Comparison of ENCODE assay signal across 26 mouse cellular contexts in genomic region chr12:34461728-34462127, GRCm38 (mm10).
DNase-seq lines count a peak whose midpoint lies in the region; ATAC-seq and TF ChIP-seq lines count a peak whose summit lies in the region.
"Had no signal": no experiment of that assay in that cellular context is flagged by ENCODE, and none has a peak within 500 bp of the region (broad histone marks: within the 10 kb centered on the region; RNA-seq: fewer than 3 reads in every experiment).

No protein-coding gene starts in this region.

- H3K27me3 ChIP-seq in forebrain, embryonic 14.5 days (replicated peaks; ENCODE audit: control insufficient read depth, insufficient read depth, low read length), result no peaks in the 10 kb centered on the region
- no peaks in the 10 kb centered on the region for H3K27me3 ChIP-seq in forebrain, embryonic 11.5 days (ENCODE audit: control insufficient read depth, insufficient read depth, low read length)
- no peaks in the 10 kb centered on the region for H3K27me3 ChIP-seq in midbrain, postnatal 0 days (ENCODE audit: insufficient read depth, low read length)
- no peaks in the 10 kb centered on the region for H3K27me3 ChIP-seq in midbrain, embryonic 13.5 days
- H3K27me3 ChIP-seq: forebrain, embryonic 15.5 days; kidney, embryonic 15.5 days; limb, embryonic 15.5 days; liver, embryonic 13.5 days; midbrain, embryonic 15.5 days had no signal

- no peak overlapping the region for H3K9ac ChIP-seq in forebrain, embryonic 14.5 days (ENCODE audit: low read length)
- H3K9ac ChIP-seq in forebrain, embryonic 11.5 days (ENCODE audit: low read length), result no peak overlapping the region
- H3K9ac ChIP-seq in midbrain, postnatal 0 days (replicated peaks; ENCODE audit: low read length, poor library complexity, severe bottlenecking), result no peak overlapping the region
- no peak overlapping the region for H3K9ac ChIP-seq in midbrain, embryonic 13.5 days (replicated peaks)
- H3K9ac ChIP-seq: forebrain, embryonic 15.5 days; kidney, embryonic 15.5 days; limb, embryonic 15.5 days; liver, embryonic 13.5 days; lung, embryonic 14.5 days; midbrain, embryonic 15.5 days had no signal

- peak; percentile 17 for DNase-seq in forebrain, embryonic 14.5 days (ENCODE audit: low spot score)
- no peak for DNase-seq in forebrain, embryonic 11.5 days (ENCODE audit: low spot score)
- DNase-seq in midbrain, postnatal 0 days (ENCODE audit: low spot score), result peak; percentile 59
- peak; percentile 45 for DNase-seq in cerebellum, adult 9-11 months
- DNase-seq in lung, adult 18-20 months, result no peak
- DNase-seq in retina, postnatal 1 day, result no peak
- DNase-seq: adrenal gland, adult 8-10 months; gastrocnemius, adult 2 months; gastrocnemius, postnatal 36 days; heart, adult 2 months; heart, postnatal 14 days; kidney, adult 18-20 months; kidney, postnatal 25 days; liver, embryonic 13.5 days; lung, embryonic 14.5 days; lung, postnatal 14 days; right cerebral cortex, adult 18-20 months; spleen, adult 18-20 months; thymus, postnatal 14 days had no signal

- no peaks in the 10 kb centered on the region for H3K4me1 ChIP-seq in forebrain, embryonic 14.5 days (ENCODE audit: control insufficient read depth, insufficient read depth, low read length)
- no peaks in the 10 kb centered on the region for H3K4me1 ChIP-seq in forebrain, embryonic 11.5 days (replicated peaks; ENCODE audit: control insufficient read depth, insufficient read depth, low read length)
- no peaks in the 10 kb centered on the region for H3K4me1 ChIP-seq in midbrain, postnatal 0 days (ENCODE audit: insufficient read depth, low read length)
- no peaks in the 10 kb centered on the region for H3K4me1 ChIP-seq in midbrain, embryonic 13.5 days (replicated peaks)
- H3K4me1 ChIP-seq: forebrain, embryonic 15.5 days; kidney, embryonic 15.5 days; limb, embryonic 10.5 days; limb, embryonic 15.5 days; liver, embryonic 13.5 days; midbrain, embryonic 15.5 days had no signal

- H3K4me3 ChIP-seq in forebrain, embryonic 14.5 days (ENCODE audit: low read depth, low read length), result no peak overlapping the region
- H3K4me3 ChIP-seq in forebrain, embryonic 11.5 days (ENCODE audit: low read depth, low read length), result no peak overlapping the region
- H3K4me3 ChIP-seq in midbrain, postnatal 0 days (ENCODE audit: low read depth, low read length), result no peak overlapping the region
- H3K4me3 ChIP-seq in midbrain, embryonic 13.5 days (replicated peaks), result no peak overlapping the region
- H3K4me3 ChIP-seq: forebrain, embryonic 15.5 days; gastrocnemius, adult 2 months; heart, adult 2 months; kidney, embryonic 15.5 days; limb, embryonic 10.5 days; limb, embryonic 15.5 days; liver, embryonic 13.5 days; midbrain, embryonic 15.5 days had no signal

- TF ChIP-seq CTCF in midbrain, postnatal 0 days (IDR thresholded peaks at IDR 0.05), result no peak

- H3K4me2 ChIP-seq in forebrain, embryonic 14.5 days (ENCODE audit: low read length), result no peak overlapping the region
- no peak overlapping the region for H3K4me2 ChIP-seq in forebrain, embryonic 11.5 days (ENCODE audit: low read depth, low read length, severe bottlenecking)
- no peak overlapping the region for H3K4me2 ChIP-seq in midbrain, postnatal 0 days (ENCODE audit: low read depth, low read length, poor library complexity, severe bottlenecking)
- H3K4me2 ChIP-seq in midbrain, embryonic 13.5 days (replicated peaks), result no peak overlapping the region
- H3K4me2 ChIP-seq: forebrain, embryonic 15.5 days; kidney, embryonic 15.5 days; limb, embryonic 15.5 days; liver, embryonic 13.5 days; lung, embryonic 14.5 days; midbrain, embryonic 15.5 days had no signal

- H3K36me3 ChIP-seq in forebrain, embryonic 14.5 days (ENCODE audit: control insufficient read depth, insufficient read depth, low read length), result no peaks in the 10 kb centered on the region
- no peaks in the 10 kb centered on the region for H3K36me3 ChIP-seq in forebrain, embryonic 11.5 days (ENCODE audit: control insufficient read depth, insufficient read depth, low read length)
- no peaks in the 10 kb centered on the region for H3K36me3 ChIP-seq in midbrain, postnatal 0 days (ENCODE audit: insufficient read depth, low read length)
- no peaks in the 10 kb centered on the region for H3K36me3 ChIP-seq in midbrain, embryonic 13.5 days
- H3K36me3 ChIP-seq: forebrain, embryonic 15.5 days; G1E; kidney, embryonic 15.5 days; limb, embryonic 10.5 days; limb, embryonic 15.5 days; liver, embryonic 13.5 days; midbrain, embryonic 15.5 days had no signal

- H3K9me3 ChIP-seq in forebrain, embryonic 14.5 days (replicated peaks; ENCODE audit: control insufficient read depth, low read length), result no peaks in the 10 kb centered on the region
- H3K9me3 ChIP-seq in forebrain, embryonic 11.5 days (ENCODE audit: control insufficient read depth, low read length), result no peaks in the 10 kb centered on the region
- H3K9me3 ChIP-seq in midbrain, postnatal 0 days (ENCODE audit: low read length), result 0 out of 2 replicates have a peak, but pooled peaks cover 2% of the 10 kb centered on the region
- no peaks in the 10 kb centered on the region for H3K9me3 ChIP-seq in midbrain, embryonic 13.5 days
- H3K9me3 ChIP-seq: forebrain, embryonic 15.5 days; G1E; kidney, embryonic 15.5 days; limb, embryonic 10.5 days; limb, embryonic 15.5 days; liver, embryonic 13.5 days; midbrain, embryonic 15.5 days had no signal

- 73% methylated on average over 1 of the region's 1 CpGs for WGBS in forebrain, embryonic 14.5 days
- 81% methylated on average over 1 of the region's 1 CpGs for WGBS in forebrain, embryonic 11.5 days
- WGBS in midbrain, postnatal 0 days, result 53% methylated on average over 1 of the region's 1 CpGs
- WGBS in midbrain, embryonic 13.5 days, result 66% methylated on average over 1 of the region's 1 CpGs

- no peak overlapping the region for H3K27ac ChIP-seq in forebrain, embryonic 14.5 days (ENCODE audit: low read depth, low read length)
- no peak overlapping the region for H3K27ac ChIP-seq in forebrain, embryonic 11.5 days (ENCODE audit: low read depth, low read length)
- H3K27ac ChIP-seq in midbrain, postnatal 0 days (ENCODE audit: low read depth, low read length), result no peak overlapping the region
- H3K27ac ChIP-seq in midbrain, embryonic 13.5 days, result no peak overlapping the region
- H3K27ac ChIP-seq: forebrain, embryonic 15.5 days; gastrocnemius, adult 2 months; heart, adult 2 months; kidney, embryonic 15.5 days; limb, embryonic 10.5 days; limb, embryonic 15.5 days; liver, embryonic 13.5 days; midbrain, embryonic 15.5 days had no signal

- no peak for ATAC-seq in forebrain, embryonic 14.5 days
- ATAC-seq in forebrain, embryonic 11.5 days (replicated peaks; ENCODE audit: low FRiP score), result no peak
- ATAC-seq in midbrain, postnatal 0 days (ENCODE audit: low FRiP score), result no peak; the same call in 1 of the 2 replicates
- no peak for ATAC-seq in midbrain, embryonic 13.5 days
- ATAC-seq: forebrain, embryonic 15.5 days; midbrain, embryonic 15.5 days had no signal

Comparison
In these comparisons a context has a peak if more than half of its experiments do, and no peak if none do; other contexts are left out.
1. DNase-seq: peak in forebrain, embryonic 14.5 days (single experiment), midbrain, postnatal 0 days (single experiment) and cerebellum, adult 9-11 months (single experiment); none in forebrain, embryonic 11.5 days (single experiment), lung, adult 18-20 months (0 of 2) and retina, postnatal 1 day (single experiment).